Mouse (Mus musculus) heart, embryonic 11.5 days (tissue): ENCODE results near the gene Ak5. TPM values are rescaled to one million over a fixed set of nuclear protein-coding genes. Genes with fewer than 3 reads are reported as not detected.

Source experiments
- ATAC-seq: fragments of 200-750 bp; cut with Nextera tagmentation; replicated peaks from 2 replicates; pipeline ENCODE4 v1.8.0; 2017; ENCODE audit warnings: moderate library complexity; ENCODE audit not compliant: insufficient number of reproducible peaks, low FRiP score, low TSS enrichment
- H3K27ac ChIP-seq: fragments of 300-500 bp; sonication (generic); 2 replicates; pipeline ENCODE4 v1.5.1; 2014; ENCODE audit warnings: mild to moderate bottlenecking, low read depth, low read length
- H3K27me3 ChIP-seq: fragments of 300-500 bp; sonication (generic); 2 replicates; pipeline ENCODE4 v1.6.1; 2014; ENCODE audit warnings: mild to moderate bottlenecking, low read length, mixed read lengths; ENCODE audit not compliant: control insufficient read depth, insufficient read depth
- H3K36me3 ChIP-seq: fragments of 300-500 bp; sonication (generic); 2 replicates; pipeline ENCODE4 v1.6.1; 2014; ENCODE audit warnings: mild to moderate bottlenecking, low read length, moderate library complexity, mixed read lengths; ENCODE audit not compliant: control insufficient read depth, insufficient read depth
- H3K4me1 ChIP-seq: fragments of 300-500 bp; sonication (generic); 2 replicates; pipeline ENCODE4 v1.6.1; 2014; ENCODE audit warnings: low read length; ENCODE audit not compliant: control insufficient read depth, insufficient read depth
- H3K4me2 ChIP-seq: fragments of 300-500 bp; sonication (generic); 2 replicates; pipeline ENCODE4 v1.6.1; 2014; ENCODE audit warnings: mild to moderate bottlenecking, moderate library complexity
- H3K4me3 ChIP-seq: fragments of 300-500 bp; sonication (generic); 2 replicates; pipeline ENCODE4 v1.5.1; 2014; ENCODE audit warnings: low read depth, low read length
- H3K9ac ChIP-seq: fragments of 300-500 bp; sonication (generic); 2 replicates; pipeline ENCODE4 v1.6.1; 2014; ENCODE audit warnings: mild to moderate bottlenecking, low read depth, low read length, moderate library complexity
- H3K9me3 ChIP-seq: fragments of 300-500 bp; sonication (generic); replicated peaks from 2 replicates; pipeline ENCODE4 v1.6.1; 2016; ENCODE audit warnings: low read length; ENCODE audit not compliant: control insufficient read depth
- WGBS: fragments of 180-500 bp; shearing (Covaris S2); extraction: QIAGEN DNeasy Blood & Tissue Kit; methylation state at CpG from one replicate; pipeline ENCODE4 v1.1.7; 2014; ENCODE audit not compliant: insufficient replicate concordance; 5-methylcytosine and 5-hydroxymethylcytosine counted together
- polyA plus RNA-seq: library from polyadenylated mRNA; unstranded; fragments of >200 nt; fragmentation: Nextera tagmentation; extraction: Ambion mirVana; gene quantifications from 2 replicates; pipeline ENCODE4 v1.2.1, GENCODE M21; 2014

The Ak5 gene
- polyA plus RNA-seq, 1 experiment from 2014 or later = 1.9 TPM

GRCm38 (mm10) chr3:152555216-152555615, 112.9 kb downstream of the Ak5 start:
- H3K4me3 ChIP-seq = no peak overlapping the region
- H3K4me2 ChIP-seq = no peak overlapping the region
- no peaks in the 10 kb centered on the region for H3K4me1 ChIP-seq
- H3K36me3 ChIP-seq = no peaks in the 10 kb centered on the region
- no peaks in the 10 kb centered on the region for H3K9me3 ChIP-seq
- 61% methylated on average over 7 of the region's 7 CpGs for WGBS
- ATAC-seq = no peak
- no peaks in the 10 kb centered on the region for H3K27me3 ChIP-seq
- H3K9ac ChIP-seq = no peak overlapping the region
- no peak overlapping the region for H3K27ac ChIP-seq

GRCm38 (mm10) chr3:152554366-152554765, 113.8 kb downstream of the Ak5 start:
- no peak overlapping the region for H3K9ac ChIP-seq
- no peak overlapping the region for H3K27ac ChIP-seq
- no peaks in the 10 kb centered on the region for H3K9me3 ChIP-seq
- no peak overlapping the region for H3K4me2 ChIP-seq
- H3K4me3 ChIP-seq = no peak overlapping the region
- no peaks in the 10 kb centered on the region for H3K4me1 ChIP-seq
- ATAC-seq = no peak
- no peaks in the 10 kb centered on the region for H3K27me3 ChIP-seq
- WGBS = 89% methylated on average over 7 of the region's 7 CpGs
- H3K36me3 ChIP-seq = no peaks in the 10 kb centered on the region

- Histone ChIP-seq H3K4me2 (no peak overlapping the region), H3K36me3 (no peaks in the 10 kb centered on the region), H3K4me1 (no peaks in the 10 kb centered on the region), H3K27me3 (no peaks in the 10 kb centered on the region), H3K9ac (no peak overlapping the region), H3K9me3 (no peaks in the 10 kb centered on the region), H3K27ac (no peak overlapping the region), H3K4me3 (no peak overlapping the region)
- no peak for ATAC-seq
- 84% methylated on average over 8 of the region's 8 CpGs for WGBS
These were observed 115.5 kb downstream of the Ak5 start for GRCm38 (mm10) chr3:152552641-152553040.

GRCm38 (mm10) chr3:152550528-152551115, 117.5 kb downstream of the Ak5 start:
- no peaks in the 10 kb centered on the region for H3K36me3 ChIP-seq
- ATAC-seq = no peak
- WGBS = 80% methylated on average over 7 of the region's 7 CpGs
- H3K27ac ChIP-seq = no peak overlapping the region
- no peak overlapping the region for H3K4me2 ChIP-seq
- no peak overlapping the region for H3K9ac ChIP-seq
- no peaks in the 10 kb centered on the region for H3K9me3 ChIP-seq
- no peak overlapping the region for H3K4me3 ChIP-seq
- no peaks in the 10 kb centered on the region for H3K4me1 ChIP-seq
- no peaks in the 10 kb centered on the region for H3K27me3 ChIP-seq

- Histone ChIP-seq H3K36me3 (no peaks in the 10 kb centered on the region), H3K4me3 (no peak overlapping the region), H3K4me1 (no peaks in the 10 kb centered on the region), H3K27me3 (no peaks in the 10 kb centered on the region), H3K4me2 (no peak overlapping the region), H3K27ac (no peak overlapping the region), H3K9me3 (no peaks in the 10 kb centered on the region), H3K9ac (no peak overlapping the region)
- ATAC-seq = no peak
These were observed 118.1 kb downstream of the Ak5 start for GRCm38 (mm10) chr3:152550031-152550430.

- H3K9ac ChIP-seq = no peak overlapping the region
- no peaks in the 10 kb centered on the region for H3K27me3 ChIP-seq
- H3K4me3 ChIP-seq = no peak overlapping the region
- H3K4me2 ChIP-seq = no peak overlapping the region
- H3K27ac ChIP-seq = no peak overlapping the region
- H3K9me3 ChIP-seq = no peaks in the 10 kb centered on the region
- H3K4me1 ChIP-seq = no peaks in the 10 kb centered on the region
- no peak for ATAC-seq
- H3K36me3 ChIP-seq = no peaks in the 10 kb centered on the region
- 80% methylated on average over 3 of the region's 3 CpGs for WGBS
These were observed 123.2 kb downstream of the Ak5 start for GRCm38 (mm10) chr3:152544921-152545320.

- 78% methylated on average over 5 of the region's 5 CpGs for WGBS
- H3K9me3 ChIP-seq = no peaks in the 10 kb centered on the region
- H3K4me1 ChIP-seq = no peaks in the 10 kb centered on the region
- no peak overlapping the region for H3K9ac ChIP-seq
- H3K27me3 ChIP-seq = no peaks in the 10 kb centered on the region
- no peak overlapping the region for H3K27ac ChIP-seq
- no peak overlapping the region for H3K4me3 ChIP-seq
- no peak overlapping the region for H3K4me2 ChIP-seq
- ATAC-seq = no peak
- no peaks in the 10 kb centered on the region for H3K36me3 ChIP-seq
These were observed 125.9 kb downstream of the Ak5 start for GRCm38 (mm10) chr3:152542298-152542697.

GRCm38 (mm10) chr3:152530344-152530743, 137.8 kb downstream of the Ak5 start:
- H3K9me3 ChIP-seq = no peaks in the 10 kb centered on the region
- no peak overlapping the region for H3K27ac ChIP-seq
- 0 out of 2 replicates have a peak, but pooled peaks cover 3% of the 10 kb centered on the region for H3K27me3 ChIP-seq
- no peak overlapping the region for H3K4me2 ChIP-seq
- no peak overlapping the region for H3K9ac ChIP-seq
- 80% methylated on average over 5 of the region's 5 CpGs for WGBS
- H3K4me3 ChIP-seq = no peak overlapping the region
- no peaks in the 10 kb centered on the region for H3K4me1 ChIP-seq
- no peak for ATAC-seq
- no peaks in the 10 kb centered on the region for H3K36me3 ChIP-seq
